Mouse (Mus musculus) heart, embryonic 16.5 days (tissue): Measurements from ENCODE around the gene Srsf2. TPM values are rescaled to one million over a fixed set of nuclear protein-coding genes. Genes with fewer than 3 reads are reported as not detected.

Experiments
- ATAC-seq: fragments of 200-750 bp; cut with Nextera tagmentation; replicated peaks from 2 replicates; pipeline ENCODE4 v1.8.0; 2017; ENCODE audit warnings: moderate number of reproducible peaks; ENCODE audit not compliant: insufficient read depth, low FRiP score; ENCODE audit errors: extremely low read depth
- H3K27ac ChIP-seq: fragments of 300-500 bp; sonication (generic); 2 replicates; pipeline ENCODE4 v1.5.1; 2014; ENCODE audit warnings: mild to moderate bottlenecking, low read length, control low read depth, moderate library complexity
- H3K27me3 ChIP-seq: fragments of 300-500 bp; sonication (generic); 2 replicates; pipeline ENCODE4 v1.6.1; 2014; ENCODE audit warnings: low read length, mixed read lengths; ENCODE audit not compliant: control insufficient read depth, insufficient read depth
- H3K36me3 ChIP-seq: fragments of 300-500 bp; sonication (generic); 2 replicates; pipeline ENCODE4 v1.6.1; 2014; ENCODE audit not compliant: control insufficient read depth, insufficient read depth
- H3K4me1 ChIP-seq: fragments of 300-500 bp; sonication (generic); 2 replicates; pipeline ENCODE4 v1.6.1; 2014; ENCODE audit warnings: low read length, mixed read lengths; ENCODE audit not compliant: control insufficient read depth, insufficient read depth
- H3K4me2 ChIP-seq: fragments of 300-500 bp; sonication (generic); 2 replicates; pipeline ENCODE4 v1.6.1; 2014; ENCODE audit warnings: low read depth, mild to moderate bottlenecking, control low read depth, low read length
- H3K4me3 ChIP-seq: fragments of 300-500 bp; sonication (generic); 2 replicates; pipeline ENCODE4 v1.5.1; 2014; ENCODE audit warnings: mild to moderate bottlenecking, control low read depth, low read length
- H3K9ac ChIP-seq: fragments of 300-500 bp; sonication (generic); 2 replicates; pipeline ENCODE4 v1.6.1; 2014; ENCODE audit warnings: low read length, control low read depth
- H3K9me3 ChIP-seq: fragments of 300-500 bp; sonication (generic); replicated peaks from 2 replicates; pipeline ENCODE4 v1.6.1; 2016; ENCODE audit warnings: low read length; ENCODE audit not compliant: control insufficient read depth
- WGBS: fragments of 180-500 bp; shearing (Covaris S2); extraction: QIAGEN DNeasy Blood & Tissue Kit; methylation state at CpG from one replicate; pipeline ENCODE4 v1.1.7; 2014; 5-methylcytosine and 5-hydroxymethylcytosine counted together
- polyA plus RNA-seq: library from polyadenylated mRNA; unstranded; fragments of >200 nt; fragmentation: Nextera tagmentation; extraction: Ambion mirVana; gene quantifications from 2 replicates; pipeline ENCODE4 v1.2.1, GENCODE M21; 2015

Gene Srsf2
- polyA plus RNA-seq, 1 experiment from 2014 or later: 516 TPM

DNA sequence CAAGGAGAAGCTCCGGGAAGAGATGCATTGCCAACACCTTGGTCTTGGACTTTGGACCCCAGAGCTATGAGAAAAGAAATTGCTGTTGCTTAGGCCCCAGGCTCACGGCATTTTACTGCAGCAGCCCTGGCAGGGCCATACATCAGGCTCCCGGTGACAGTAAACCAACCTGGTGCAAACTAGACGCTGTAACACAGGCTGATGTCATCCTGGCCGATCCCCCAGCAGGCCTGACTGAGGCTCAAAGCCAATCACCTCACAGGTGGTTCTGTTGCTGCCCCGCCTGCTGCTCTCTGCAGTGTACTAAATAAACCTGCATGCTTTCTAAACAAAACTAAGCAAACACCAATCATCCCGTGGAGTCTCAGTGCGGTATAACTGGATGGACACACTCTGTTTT, 34.2 kb downstream of the Srsf2 start:
- no peak for ATAC-seq
- no peaks in the 10 kb centered on the region for H3K27me3 ChIP-seq
- H3K36me3 ChIP-seq: no peaks in the 10 kb centered on the region
- WGBS: 46% methylated on average over 8 of the region's 8 CpGs
- no peak overlapping the region for H3K4me2 ChIP-seq
- H3K4me1 ChIP-seq: peaks cover 58% of the 10 kb centered on the region
- H3K27ac ChIP-seq: no peak overlapping the region
- H3K9ac ChIP-seq: no peak overlapping the region
- no peaks in the 10 kb centered on the region for H3K9me3 ChIP-seq
- H3K4me3 ChIP-seq: no peak overlapping the region

DNA sequence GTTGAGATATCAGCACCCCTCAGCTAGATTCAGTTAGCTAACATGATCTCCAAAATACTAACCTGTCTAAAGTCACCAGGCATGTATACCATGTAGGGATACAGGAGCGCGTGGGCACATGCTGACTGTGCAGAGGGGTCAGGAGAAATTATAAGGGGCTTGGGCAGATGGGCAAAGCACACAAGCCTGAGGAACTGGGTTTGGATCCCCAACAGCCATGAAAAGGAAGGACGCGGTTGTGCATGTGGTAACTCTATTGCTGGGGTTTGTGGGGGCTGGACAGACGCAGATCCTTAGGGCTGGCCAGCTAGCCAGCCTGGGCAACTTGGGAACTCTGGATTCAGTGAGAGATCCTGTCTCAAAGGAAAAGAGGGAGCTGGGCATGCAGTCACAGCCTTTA, 35.3 kb downstream of the Srsf2 start:
- H3K9ac ChIP-seq: no peak overlapping the region
- 92% methylated on average over 5 of the region's 5 CpGs for WGBS
- H3K4me1 ChIP-seq: peaks cover 67% of the 10 kb centered on the region

DNA sequence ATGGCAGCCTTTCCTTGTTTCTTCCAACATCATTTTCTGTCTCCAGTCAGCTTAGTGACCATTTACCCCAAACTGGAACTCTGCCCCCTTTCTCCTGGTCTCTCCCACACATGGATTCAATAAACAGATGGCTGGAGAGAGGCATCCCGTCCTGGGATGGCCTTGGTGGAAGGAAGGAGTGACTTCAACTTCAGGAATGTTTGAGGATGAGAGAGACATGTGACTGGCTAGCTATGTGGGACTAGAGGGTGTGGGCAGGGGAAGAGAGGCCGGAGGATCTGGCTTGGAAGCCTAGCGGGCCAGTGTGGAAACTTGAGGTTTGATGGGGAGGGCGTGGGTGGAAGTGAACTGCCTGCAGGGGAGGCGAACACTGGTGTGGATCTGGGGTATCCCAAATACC, 36.1 kb downstream of the Srsf2 start:
- Histone ChIP-seq H3K36me3 (no peaks in the 10 kb centered on the region), H3K4me3 (no peak overlapping the region), H3K4me2 (no peak overlapping the region), H3K9me3 (no peaks in the 10 kb centered on the region), H3K9ac (no peak overlapping the region), H3K27me3 (no peaks in the 10 kb centered on the region), H3K4me1 (peaks cover 63% of the 10 kb centered on the region), H3K27ac (no peak overlapping the region)
- no peak for ATAC-seq
- 57% methylated on average over 5 of the region's 5 CpGs for WGBS

More for the DNA sequence above, 35.3 kb downstream of the Srsf2 start:
- no peak overlapping the region for H3K4me3 ChIP-seq
- H3K9me3 ChIP-seq: no peaks in the 10 kb centered on the region
- no peaks in the 10 kb centered on the region for H3K36me3 ChIP-seq
- H3K27me3 ChIP-seq: no peaks in the 10 kb centered on the region
- no peak overlapping the region for H3K27ac ChIP-seq
- no peak overlapping the region for H3K4me2 ChIP-seq
- ATAC-seq: no peak

DNA sequence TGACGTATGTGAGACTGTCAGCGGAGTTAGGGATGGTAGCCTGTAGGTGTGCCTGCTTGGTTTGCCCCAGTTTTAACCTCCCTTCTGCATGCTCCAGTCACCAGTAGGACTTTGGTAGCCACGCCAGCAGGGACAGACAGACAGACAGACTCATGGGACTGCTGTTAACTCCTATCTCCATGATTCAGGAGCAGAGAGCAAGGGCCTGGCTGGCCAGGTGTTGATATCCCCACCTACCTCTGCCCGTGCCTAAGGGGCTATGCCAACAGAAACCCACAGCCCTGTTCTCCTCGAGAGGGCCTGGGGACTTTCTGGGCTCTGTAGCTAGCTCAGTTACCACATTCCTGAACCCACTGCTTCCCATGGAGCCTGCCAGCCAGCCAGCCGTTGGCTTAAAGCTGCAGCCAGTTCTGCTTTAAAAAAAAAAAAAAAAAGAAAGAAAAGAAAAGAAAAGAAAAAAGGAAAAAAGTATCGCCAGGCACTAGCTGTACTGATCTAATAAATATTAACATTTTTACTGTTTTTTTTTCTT, 37.9 kb downstream of the Srsf2 start:
- no peak for ATAC-seq
- no peaks in the 10 kb centered on the region for H3K27me3 ChIP-seq
- H3K9ac ChIP-seq: peak overlapping the region; percentile 0
- no peaks in the 10 kb centered on the region for H3K36me3 ChIP-seq
- H3K4me3 ChIP-seq: no peak overlapping the region
- peaks cover 55% of the 10 kb centered on the region for H3K4me1 ChIP-seq
- 27% methylated on average over 7 of the region's 7 CpGs for WGBS
- no peaks in the 10 kb centered on the region for H3K9me3 ChIP-seq
- peak overlapping the region; percentile 72 for H3K27ac ChIP-seq
- H3K4me2 ChIP-seq: 0 out of 2 replicates have a peak overlapping the region, but pooled peaks have one; percentile 21

DNA sequence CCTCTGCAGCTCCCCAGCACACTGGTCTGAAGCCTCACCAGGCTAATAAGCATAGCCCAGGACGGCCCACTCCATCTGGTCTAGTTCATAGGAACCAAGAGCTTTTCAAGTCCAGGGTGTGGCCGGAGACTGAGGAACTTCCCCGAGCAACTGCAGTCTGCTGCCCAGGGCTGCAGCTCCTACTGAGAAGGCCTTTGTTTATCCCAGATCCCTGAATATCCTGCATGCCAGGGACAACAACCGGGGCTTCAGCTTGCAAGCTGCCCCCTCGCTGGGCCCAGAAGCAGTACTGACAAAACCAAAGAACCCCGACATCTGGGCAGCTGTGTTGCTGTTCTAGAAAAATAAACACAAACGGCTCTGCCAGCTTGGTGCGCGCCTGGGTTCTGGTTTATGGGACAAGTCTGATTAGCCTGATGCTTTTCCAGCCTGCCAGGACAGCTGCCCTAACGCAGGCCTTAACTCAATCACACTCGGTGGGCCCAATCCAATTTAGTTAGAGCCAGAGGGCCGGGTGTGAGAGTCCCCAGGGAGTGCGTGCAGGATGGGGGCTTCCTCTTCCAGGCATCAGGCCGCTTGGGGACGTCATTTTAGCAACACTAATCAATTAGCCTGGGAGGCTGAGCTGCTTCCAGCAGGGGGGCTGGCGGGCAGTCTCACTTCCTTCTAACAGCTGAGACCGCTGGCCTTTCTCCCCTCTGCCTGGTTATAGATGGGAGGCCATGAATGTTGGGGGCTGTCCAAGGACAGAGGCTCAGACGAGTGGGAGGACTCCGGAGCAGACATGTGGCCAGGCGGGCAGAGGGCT, 38.6 kb downstream of the Srsf2 start:
- Histone ChIP-seq H3K9me3 (no peaks in the 10 kb centered on the region), H3K4me2 (0 out of 2 replicates have a peak overlapping the region, but pooled peaks have one; percentile 21), H3K27me3 (no peaks in the 10 kb centered on the region), H3K9ac (peak overlapping the region; percentile 0), H3K27ac (peak overlapping the region; percentile 72), H3K4me3 (no peak overlapping the region), H3K36me3 (no peaks in the 10 kb centered on the region), H3K4me1 (peaks cover 48% of the 10 kb centered on the region)
- WGBS: 33% methylated on average over 20 of the region's 20 CpGs
- peak; percentile 8 for ATAC-seq

DNA sequence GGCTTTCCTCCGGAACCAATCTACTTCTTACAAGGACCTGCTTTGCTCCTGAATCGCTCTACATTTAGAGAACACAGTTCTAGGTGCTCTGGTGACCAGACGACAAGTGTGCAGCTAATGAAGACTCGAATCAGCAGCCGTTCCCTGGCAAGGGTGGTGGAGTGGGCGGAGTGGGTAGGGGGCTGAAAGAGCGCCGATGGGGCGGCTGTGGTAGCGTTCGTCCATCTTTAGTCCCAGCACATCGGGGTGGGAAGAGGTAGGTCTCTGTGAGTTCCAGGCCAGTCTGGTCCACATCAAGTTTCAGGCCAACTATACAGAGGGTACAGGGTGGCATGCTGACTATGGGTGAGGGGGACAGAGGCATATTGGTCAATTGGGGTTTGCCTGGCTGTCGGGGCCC, 39.3 kb downstream of the Srsf2 start:
- Histone ChIP-seq H3K4me3 (no peak overlapping the region), H3K9me3 (no peaks in the 10 kb centered on the region), H3K4me2 (no peak overlapping the region), H3K27me3 (no peaks in the 10 kb centered on the region; the same call in 1 of the 2 replicates), H3K9ac (peak overlapping the region; percentile 29; the same call in 1 of the 2 replicates), H3K27ac (peak overlapping the region; percentile 72), H3K36me3 (no peaks in the 10 kb centered on the region), H3K4me1 (peaks cover 46% of the 10 kb centered on the region)
- no peak for ATAC-seq
- WGBS: 78% methylated on average over 13 of the region's 13 CpGs

DNA sequence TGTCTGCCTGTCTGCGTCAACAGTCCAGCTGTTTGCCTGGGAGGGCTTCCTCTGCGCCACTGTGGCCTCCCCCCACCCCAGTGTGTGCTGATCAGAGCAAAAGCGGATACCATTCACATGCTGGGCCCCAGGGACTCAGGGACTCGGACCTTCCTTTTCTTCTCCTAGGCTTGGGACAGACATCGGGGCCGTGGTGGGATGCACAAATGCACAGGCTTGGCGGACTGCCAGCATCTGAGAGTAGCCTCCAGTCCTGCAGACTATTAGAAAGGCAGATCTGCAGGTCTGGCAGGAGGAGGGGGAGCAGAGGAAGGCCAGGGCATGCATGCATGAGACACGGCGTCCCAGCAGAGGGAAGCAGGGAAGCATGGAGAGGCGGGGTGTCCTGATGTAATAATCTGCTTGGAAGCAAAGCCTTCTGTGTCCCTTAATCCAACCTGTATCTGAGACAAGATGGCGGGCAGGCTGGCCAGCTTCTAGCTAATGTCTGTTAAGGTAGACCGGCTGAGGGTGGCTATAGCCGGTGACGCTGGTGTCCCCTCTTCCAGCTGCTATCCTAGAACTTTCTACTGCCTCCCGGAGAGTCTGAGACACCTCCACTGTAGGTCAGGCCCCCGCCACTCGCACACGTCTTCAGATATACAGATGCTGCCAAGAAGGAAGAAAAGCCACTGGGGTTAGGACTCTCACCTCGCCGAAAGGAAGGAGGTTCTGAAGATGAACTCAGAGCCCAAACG, 39.9 kb downstream of the Srsf2 start:
- peak; percentile 24 for ATAC-seq
- H3K4me1 ChIP-seq: peaks cover 46% of the 10 kb centered on the region

DNA sequence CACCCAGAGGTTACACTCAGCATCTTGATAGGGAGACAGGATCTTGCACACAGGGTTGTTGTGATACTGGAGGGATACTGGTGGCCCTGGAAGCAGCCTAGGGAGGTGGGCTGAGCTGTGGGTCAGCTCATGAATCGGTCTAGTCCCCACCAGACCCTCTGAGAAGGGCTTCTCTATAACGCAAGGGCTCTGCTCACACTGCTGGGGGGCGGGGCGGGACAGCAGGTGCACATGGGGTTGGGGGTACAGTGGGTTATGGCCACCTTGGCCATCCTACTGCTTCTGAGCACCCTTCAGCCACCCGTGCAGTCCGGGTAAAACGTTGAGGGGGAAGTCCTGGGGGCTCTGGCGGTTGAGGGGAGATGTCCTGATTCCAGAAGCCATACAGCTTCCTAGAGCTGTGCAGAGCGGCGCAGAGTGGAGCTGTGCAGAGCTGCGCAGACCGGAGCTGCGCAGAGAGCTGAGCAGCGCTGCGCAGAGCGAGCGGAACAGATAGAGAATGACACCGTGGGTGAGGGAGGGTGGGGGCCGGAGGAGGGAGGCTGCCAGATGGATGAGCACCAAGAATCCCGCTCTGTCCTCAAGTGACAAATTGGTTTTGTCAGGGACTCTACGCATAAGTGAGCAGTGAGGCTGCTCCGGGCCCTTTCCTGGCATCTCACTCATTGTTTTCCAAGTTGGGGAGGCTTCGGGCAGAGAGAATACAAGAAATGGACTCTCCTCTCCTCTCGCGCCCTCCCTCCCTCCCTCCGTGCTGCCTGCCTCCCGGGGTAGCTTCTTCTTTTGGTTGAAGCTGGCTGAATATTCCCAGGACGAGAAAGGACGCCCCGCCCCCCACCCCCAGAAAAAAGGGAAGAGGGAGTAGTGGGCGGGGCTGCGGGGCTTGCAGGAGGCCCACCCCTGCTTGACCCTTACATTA, 41.7 kb downstream of the Srsf2 start:
- H3K9ac ChIP-seq: peak overlapping the region; percentile 66
- peak overlapping the region; percentile 77 for H3K4me2 ChIP-seq
- peak overlapping the region; percentile 73 for H3K27ac ChIP-seq
- H3K4me3 ChIP-seq: peak overlapping the region; percentile 54
- no peaks in the 10 kb centered on the region for H3K9me3 ChIP-seq
- no peaks in the 10 kb centered on the region; the same call in 1 of the 2 replicates for H3K27me3 ChIP-seq
- ATAC-seq: peak; percentile 71
- no peaks in the 10 kb centered on the region for H3K36me3 ChIP-seq
- WGBS: 11% methylated on average over 27 of the region's 32 CpGs
- peaks cover 44% of the 10 kb centered on the region for H3K4me1 ChIP-seq

More for the DNA sequence above, 39.9 kb downstream of the Srsf2 start:
- H3K4me3 ChIP-seq: no peak overlapping the region
- no peaks in the 10 kb centered on the region for H3K36me3 ChIP-seq
- no peak overlapping the region; the same call in 1 of the 2 replicates for H3K4me2 ChIP-seq
- peak overlapping the region; percentile 62 for H3K9ac ChIP-seq
- no peaks in the 10 kb centered on the region; the same call in 1 of the 2 replicates for H3K27me3 ChIP-seq
- H3K27ac ChIP-seq: peak overlapping the region; percentile 72
- WGBS: 47% methylated on average over 21 of the region's 21 CpGs
- no peaks in the 10 kb centered on the region for H3K9me3 ChIP-seq
